Mouse (Mus musculus) cortical plate, adult 2 months (tissue): ENCODE data around the gene Rgl2.

Experiments used
- CTCF ChIP-seq: fragments of 200-500 bp; IDR thresholded peaks from 2 replicates; pipeline ENCODE4 v1.5.1; 2011; ENCODE audit warnings: mild to moderate bottlenecking, control low read depth, low read length; ENCODE audit not compliant: insufficient read depth; ENCODE audit errors: extremely low read depth
- POLR2A ChIP-seq: fragments of 200-500 bp; IDR thresholded peaks from 2 replicates; pipeline ENCODE4 v1.6.1; 2011; ENCODE audit warnings: mild to moderate bottlenecking, low read length, control low read depth; ENCODE audit not compliant: insufficient read depth; ENCODE audit errors: extremely low read depth

GRCm38 (mm10) chr17:33890533-33891059, 38.7 kb upstream of the Rgl2 start, which contains the start of gene Kifc1:
- TF ChIP-seq CTCF (peak; percentile 94), POLR2A (no peak)
